26 mouse cellular contexts compared by ENCODE assay signal in genomic region chr11:35306922-35307321, GRCm38 (mm10).
DNase-seq lines count a peak whose midpoint lies in the region; ATAC-seq and TF ChIP-seq lines count a peak whose summit lies in the region.
"Had no signal": no experiment of that assay in that cellular context is flagged by ENCODE, and none has a peak within 500 bp of the region (broad histone marks: within the 10 kb centered on the region; RNA-seq: fewer than 3 reads in every experiment).

No protein-coding gene starts in this region.

- TF ChIP-seq POLR2A in embryonic fibroblast, embryonic 13.5 days (IDR thresholded peaks at IDR 0.05; ENCODE audit: low read depth, low read length), result no peak

- H3K9me3 ChIP-seq in forebrain, embryonic 15.5 days, result no peaks in the 10 kb centered on the region
- H3K9me3 ChIP-seq in forebrain, embryonic 11.5 days (ENCODE audit: control insufficient read depth, low read length), result no peaks in the 10 kb centered on the region
- no peaks in the 10 kb centered on the region for H3K9me3 ChIP-seq in kidney, postnatal 0 days (replicated peaks; ENCODE audit: low read length)
- H3K9me3 ChIP-seq: heart, embryonic 10.5 days; hindbrain, embryonic 13.5 days; midbrain, embryonic 15.5 days; neural tube, embryonic 15.5 days had no signal

- no peak overlapping the region for H3K4me2 ChIP-seq in forebrain, embryonic 15.5 days (replicated peaks)
- no peak overlapping the region for H3K4me2 ChIP-seq in forebrain, embryonic 11.5 days (ENCODE audit: low read depth, low read length, severe bottlenecking)
- H3K4me2 ChIP-seq in kidney, postnatal 0 days (ENCODE audit: low read length), result 0 out of 2 replicates have a peak overlapping the region, but pooled peaks have one; percentile 13
- H3K4me2 ChIP-seq: hindbrain, embryonic 13.5 days; midbrain, embryonic 15.5 days; neural tube, embryonic 15.5 days had no signal

- peaks cover 20% of the 10 kb centered on the region for H3K4me1 ChIP-seq in forebrain, embryonic 15.5 days
- H3K4me1 ChIP-seq in forebrain, embryonic 11.5 days (replicated peaks; ENCODE audit: control insufficient read depth, insufficient read depth, low read length), result no peaks in the 10 kb centered on the region
- H3K4me1 ChIP-seq in kidney, postnatal 0 days (replicated peaks; ENCODE audit: insufficient read depth, low read length), result peaks cover 13% of the 10 kb centered on the region; the same call in 1 of the 2 replicates
- no peaks in the 10 kb centered on the region; the same call in 1 of the 2 replicates for H3K4me1 ChIP-seq in embryonic fibroblast, embryonic 13.5 days (ENCODE audit: control insufficient read depth, insufficient read depth, low read length)
- H3K4me1 ChIP-seq: midbrain, embryonic 15.5 days had no signal

- ATAC-seq in forebrain, embryonic 15.5 days (replicated peaks), result peak; percentile 44; the same call in 1 of the 2 replicates
- no peak for ATAC-seq in forebrain, embryonic 11.5 days (replicated peaks; ENCODE audit: low FRiP score)
- no peak for ATAC-seq in kidney, postnatal 0 days (replicated peaks; ENCODE audit: low FRiP score, low read depth)
- no peak for ATAC-seq in activated CD4-positive, CD25-positive, alpha-beta regulatory T cell, adult 4 months
- ATAC-seq: CD4-positive, CD25-positive, alpha-beta regulatory T cell, adult 4 months; intestine, embryonic 16.5 days; midbrain, embryonic 15.5 days had no signal

- WGBS in forebrain, embryonic 15.5 days, result 32% methylated on average over 5 of the region's 5 CpGs
- 70% methylated on average over 5 of the region's 5 CpGs for WGBS in forebrain, embryonic 11.5 days
- 42% methylated on average over 5 of the region's 5 CpGs for WGBS in kidney, postnatal 0 days

- H3K4me3 ChIP-seq in forebrain, embryonic 15.5 days, result no peak overlapping the region
- no peak overlapping the region for H3K4me3 ChIP-seq in forebrain, embryonic 11.5 days (ENCODE audit: low read depth, low read length)
- H3K4me3 ChIP-seq in kidney, postnatal 0 days (replicated peaks; ENCODE audit: low read depth, low read length), result no peak overlapping the region
- no peak overlapping the region for H3K4me3 ChIP-seq in embryonic fibroblast, embryonic 13.5 days (ENCODE audit: insufficient read depth, low read length)
- no peak overlapping the region for H3K4me3 ChIP-seq in gastrocnemius, adult 2 months
- H3K4me3 ChIP-seq: heart, embryonic 10.5 days; hindbrain, embryonic 13.5 days; midbrain, embryonic 15.5 days; neural tube, embryonic 15.5 days had no signal

- H3K27ac ChIP-seq in forebrain, embryonic 15.5 days (replicated peaks), result no peak overlapping the region; the same call in 1 of the 2 replicates
- no peak overlapping the region for H3K27ac ChIP-seq in forebrain, embryonic 11.5 days (ENCODE audit: low read depth, low read length)
- no peak overlapping the region for H3K27ac ChIP-seq in kidney, postnatal 0 days
- H3K27ac ChIP-seq in embryonic fibroblast, embryonic 13.5 days (ENCODE audit: insufficient read depth, low read length), result peak overlapping the region; percentile 14; the same call in 1 of the 2 replicates
- H3K27ac ChIP-seq in gastrocnemius, adult 2 months, result no peak overlapping the region
- H3K27ac ChIP-seq: heart, embryonic 10.5 days; hindbrain, embryonic 13.5 days; liver, embryonic 14.5 days; midbrain, embryonic 15.5 days; neural tube, embryonic 15.5 days had no signal

- no peaks in the 10 kb centered on the region for H3K27me3 ChIP-seq in forebrain, embryonic 15.5 days
- H3K27me3 ChIP-seq in forebrain, embryonic 11.5 days (ENCODE audit: control insufficient read depth, insufficient read depth, low read length), result no peaks in the 10 kb centered on the region
- no peaks in the 10 kb centered on the region for H3K27me3 ChIP-seq in kidney, postnatal 0 days (ENCODE audit: insufficient read depth, low read length)
- H3K27me3 ChIP-seq: midbrain, embryonic 15.5 days had no signal

- H3K9ac ChIP-seq in forebrain, embryonic 15.5 days (replicated peaks), result no peak overlapping the region
- no peak overlapping the region for H3K9ac ChIP-seq in forebrain, embryonic 11.5 days (ENCODE audit: low read length)
- H3K9ac ChIP-seq in kidney, postnatal 0 days (ENCODE audit: low read depth, low read length), result no peak overlapping the region
- H3K9ac ChIP-seq: hindbrain, embryonic 13.5 days; liver, embryonic 14.5 days; midbrain, embryonic 15.5 days; neural tube, embryonic 15.5 days had no signal

- no peak for TF ChIP-seq CTCF in kidney, postnatal 0 days (IDR thresholded peaks at IDR 0.05; ENCODE audit: low read depth)
- no peak for TF ChIP-seq CTCF in embryonic fibroblast, embryonic 13.5 days (IDR thresholded peaks at IDR 0.05; ENCODE audit: borderline replicate concordance, insufficient read depth, low read length)
- TF ChIP-seq CTCF in gastrocnemius, adult 2 months (IDR thresholded peaks at IDR 0.05), result no peak

- no peaks in the 10 kb centered on the region for H3K36me3 ChIP-seq in forebrain, embryonic 15.5 days
- H3K36me3 ChIP-seq in forebrain, embryonic 11.5 days (ENCODE audit: control insufficient read depth, insufficient read depth, low read length), result no peaks in the 10 kb centered on the region
- H3K36me3 ChIP-seq in kidney, postnatal 0 days (ENCODE audit: insufficient read depth, low read length), result no peaks in the 10 kb centered on the region
- H3K36me3 ChIP-seq: heart, embryonic 10.5 days; hindbrain, embryonic 13.5 days; midbrain, embryonic 15.5 days; neural tube, embryonic 15.5 days had no signal

- DNase-seq in forebrain, embryonic 11.5 days (ENCODE audit: low spot score), result no peak
- DNase-seq in kidney, postnatal 0 days (ENCODE audit: low spot score), result peak; percentile 56
- DNase-seq in kidney, postnatal 25 days, result no peak
- no peak for DNase-seq in gastrocnemius, adult 2 months
- DNase-seq: adrenal gland, postnatal 25 days; cerebellum, adult 18-20 months; cerebellum, postnatal 10 days; gastrocnemius, postnatal 14 days; heart, postnatal 4 days; kidney, postnatal 14 days; liver; lung, adult 2 months; lung, postnatal 14 days; retina, postnatal 1 day; right cerebral cortex, postnatal 14 days; thymus, postnatal 4 days had no signal

- intact Hi-C loops in gastrocnemius, adult 2 months (cut with DNase I), result no loop called here
